Mouse (Mus musculus) gastrocnemius, postnatal 10 days (tissue): ENCODE measurements around the gene Dynlt1a. TPM values are rescaled to one million over a fixed set of nuclear protein-coding genes. Genes with fewer than 3 reads are reported as not detected.
A peak's percentile ranks its signal among the peaks of the same experiment; 100 is the strongest.
"Not testable (repeated sequence)": the region's sequence is repeated elsewhere in the genome, so short reads cannot be mapped to it uniquely, and the experiment has no call there.

Experiments
- DNase-seq: peaks from one replicate; pipeline ENCODE4 v3.0.0; 2021; ENCODE audit warnings: mixed read lengths
- long read RNA-seq, 2 experiments: library from polyadenylated mRNA; stranded (forward); transcript quantifications; one replicate each; pipeline ENCODE4 v2.0.0; 2021
- total RNA-seq, 2 experiments: library from RNA; stranded (reverse); gene quantifications; 2 replicates each; pipeline ENCODE4 v1.2.3; 2021

The Dynlt1a gene
- 1 to 10 TPM; 2.1 to 2.3 TPM for total RNA-seq
- long read RNA-seq, experiment 1, partial matches to known transcripts: 0 of 6 reads
- long read RNA-seq, experiment 1, other reads (novel, unspliced or antisense): 3 of 6 reads
- long read RNA-seq, experiment 2, partial matches to known transcripts: 1 of 7 reads
- long read RNA-seq, experiment 2, other reads (novel, unspliced or antisense): 6 of 7 reads

DNA sequence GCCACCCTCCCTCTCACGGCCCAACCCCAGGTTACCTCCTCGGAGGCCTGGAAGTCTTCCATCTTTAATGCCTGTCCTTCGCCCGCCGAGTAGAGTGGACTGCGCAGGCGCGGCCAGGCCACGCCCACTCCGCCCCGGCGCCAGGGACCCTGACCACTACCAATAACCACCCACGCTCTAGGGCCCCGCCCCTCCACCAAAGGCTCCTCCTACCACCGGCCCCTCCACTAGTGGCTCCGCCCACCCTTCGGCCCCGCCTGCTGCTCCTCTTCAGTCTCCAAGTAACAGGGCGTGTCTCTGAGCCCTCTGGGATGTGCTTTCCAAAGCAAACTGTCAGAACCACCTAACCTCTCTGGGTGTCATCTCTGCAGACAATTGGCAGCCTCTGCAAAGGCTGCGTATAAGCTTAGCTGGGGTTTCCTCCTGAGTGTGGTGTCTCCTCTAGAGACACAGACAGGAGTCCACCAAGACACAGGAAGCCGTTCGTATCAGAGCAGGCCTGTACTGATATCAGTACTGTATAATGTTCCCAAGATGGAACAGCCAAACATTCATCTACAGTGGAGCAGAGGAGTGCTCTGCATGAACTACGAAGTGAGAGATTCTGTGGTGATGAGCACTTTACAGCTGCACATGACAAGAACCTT lies at the start of gene Dynlt1a:
Gene Dynlt1a (minus strand): TSS at position 162 of the 647 bp plus-strand sequence.
- DNase-seq: peak; percentile 99

DNA sequence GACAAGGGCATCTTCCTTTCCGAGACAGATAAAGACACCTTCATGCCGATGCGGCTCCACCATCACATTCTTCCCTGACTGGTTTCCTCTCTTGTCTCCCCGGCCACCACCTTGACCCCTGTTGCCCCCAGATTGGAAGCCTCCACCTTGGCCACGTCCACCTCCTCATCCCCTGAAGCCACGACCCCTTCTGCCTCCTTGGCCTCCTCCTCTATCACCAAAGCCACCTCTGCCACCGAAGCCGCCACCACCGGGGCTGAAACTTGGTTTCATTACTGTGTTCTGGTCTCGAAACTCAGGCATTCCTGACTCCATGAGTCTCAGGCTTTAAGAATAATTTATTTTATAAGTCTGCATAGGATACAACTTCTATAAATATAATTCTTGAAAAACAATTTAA lies 38.0 kb upstream of the Dynlt1a start:
- DNase-seq: peak; percentile 4

DNA sequence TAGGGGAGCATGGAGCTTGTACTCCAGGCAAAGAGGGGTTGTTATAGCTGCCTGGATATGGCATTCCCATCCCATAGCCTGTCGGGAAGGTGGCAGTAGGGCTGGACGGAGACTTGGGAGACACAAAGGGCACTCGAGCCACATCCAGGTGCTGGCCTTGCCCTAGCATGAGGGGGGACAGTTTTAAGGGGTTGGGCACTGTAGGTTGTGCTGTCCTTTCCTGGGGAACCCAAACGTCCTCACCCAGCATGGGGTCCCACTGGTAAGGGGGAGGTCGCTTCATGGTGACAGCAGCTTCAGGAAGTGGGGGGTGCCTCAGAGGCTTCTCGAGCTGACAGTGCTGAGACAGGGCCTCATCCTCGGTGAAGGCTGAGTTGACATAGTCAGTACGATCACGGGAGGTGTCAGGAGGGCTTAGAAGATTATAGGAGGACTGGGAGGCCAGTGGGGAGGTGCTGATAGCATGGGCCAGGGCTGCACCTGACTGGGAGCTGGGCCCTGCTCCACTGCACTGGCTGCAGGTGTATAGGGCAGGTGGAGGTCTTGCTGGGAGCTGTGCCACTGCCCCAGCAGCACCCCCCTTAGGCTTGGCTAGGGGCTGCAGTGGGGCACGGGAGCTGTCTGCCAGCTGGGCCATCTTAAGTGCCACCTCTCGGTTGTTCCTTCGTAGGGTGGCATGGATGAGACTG lies 25.4 kb upstream of the Dynlt1a start:
- DNase-seq: not testable (repeated sequence)

DNA sequence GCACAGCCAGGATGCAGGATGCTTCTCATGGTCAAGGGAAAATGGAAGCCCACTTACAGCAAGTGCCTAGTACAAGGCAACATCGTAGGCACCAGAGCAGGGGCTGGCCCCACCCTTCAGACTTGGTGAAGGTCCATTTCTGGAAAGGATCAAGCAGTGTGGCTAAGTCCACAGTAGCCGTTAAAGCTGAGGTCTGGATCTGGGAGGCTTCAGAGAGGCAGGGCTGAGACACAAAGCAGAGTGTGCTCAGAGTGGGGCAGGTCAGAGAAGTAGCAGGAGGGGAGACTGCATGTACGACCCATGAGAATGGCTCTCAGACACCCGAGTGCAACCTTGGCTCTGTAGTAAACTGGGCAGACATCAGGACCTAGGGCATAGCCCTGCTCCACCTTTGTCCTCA lies 11.7 kb upstream of the Dynlt1a start:
- DNase-seq: not testable (repeated sequence)

- not testable (repeated sequence) for DNase-seq
These were observed 10.3 kb upstream of the Dynlt1a start for GRCm38 (mm10) chr17:6327554-6327953.

DNA sequence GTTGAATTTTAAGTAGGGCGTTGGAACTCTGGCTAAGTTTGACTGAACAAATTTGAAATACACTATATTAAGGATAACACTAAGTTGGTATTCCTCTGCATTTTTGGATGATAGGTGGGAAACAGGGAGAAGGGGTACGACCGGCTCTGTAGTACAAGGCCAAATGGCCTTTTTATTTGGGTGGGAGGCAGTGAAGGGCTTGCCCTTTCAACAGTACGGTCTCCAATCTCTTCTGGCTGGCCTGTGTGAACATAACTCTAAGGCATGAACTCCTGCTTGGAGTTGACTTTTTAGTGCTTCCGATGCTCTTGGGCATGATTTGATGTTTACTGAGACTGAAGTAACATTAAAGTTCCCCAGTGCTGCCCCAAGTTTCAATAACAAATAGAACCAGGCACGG lies 8.2 kb upstream of the Dynlt1a start:
- DNase-seq: not testable (repeated sequence)

GRCm38 (mm10) chr17:6325021-6325420 lies 7.7 kb upstream of the Dynlt1a start:
- not testable (repeated sequence) for DNase-seq

DNA sequence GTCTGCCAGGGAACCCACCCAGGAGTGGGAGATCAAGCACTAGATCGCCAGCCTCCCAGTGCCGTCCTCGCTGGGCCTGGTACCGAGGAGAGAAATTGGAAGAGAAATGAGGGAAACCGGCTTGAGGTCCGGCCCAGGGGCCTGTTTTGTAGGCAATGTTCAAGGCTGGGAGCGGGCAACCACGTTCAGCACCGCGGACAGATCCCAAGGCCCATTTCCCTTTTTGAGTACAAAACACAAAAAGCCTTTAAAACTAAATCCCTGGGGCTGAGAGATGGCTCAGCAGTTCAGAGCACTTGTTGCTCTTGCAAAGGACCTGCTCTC lies 4.4 kb upstream of the Dynlt1a start:
- DNase-seq: not testable (repeated sequence)

- DNase-seq: not testable (repeated sequence)
These were observed 3.9 kb upstream of the Dynlt1a start for GRCm38 (mm10) chr17:6321081-6321777.

- peak; percentile 52 for DNase-seq
These were observed 747 bp downstream of the Dynlt1a start for GRCm38 (mm10) chr17:6316379-6317126.

GRCm38 (mm10) chr17:6315706-6316105 lies 1.6 kb downstream of the Dynlt1a start:
- DNase-seq: not testable (repeated sequence)

DNA sequence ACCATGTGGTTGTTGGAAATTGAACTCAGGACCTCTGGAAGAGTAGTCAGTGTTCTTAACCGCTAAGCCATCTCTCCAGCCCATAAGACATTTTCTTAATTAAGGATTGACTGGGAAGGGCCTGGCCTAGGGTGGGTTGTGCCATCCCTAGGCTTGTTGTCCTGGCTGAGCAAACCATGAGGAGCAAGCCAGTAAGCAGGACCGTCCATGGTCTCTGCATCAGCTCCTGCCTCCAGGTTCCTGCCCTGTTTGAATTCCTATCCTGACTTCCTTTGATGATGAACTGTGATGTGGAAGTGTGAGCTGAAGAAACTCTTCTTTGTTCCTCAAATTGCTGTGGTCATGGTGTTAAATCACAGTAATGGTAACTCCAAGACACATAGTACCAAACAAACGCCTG lies 2.8 kb downstream of the Dynlt1a start:
- not testable (repeated sequence) for DNase-seq

GRCm38 (mm10) chr17:6312755-6313154 lies 4.5 kb downstream of the Dynlt1a start:
- DNase-seq: not testable (repeated sequence)

- DNase-seq: not testable (repeated sequence)
These were observed 5.6 kb downstream of the Dynlt1a start for GRCm38 (mm10) chr17:6311716-6312115.

GRCm38 (mm10) chr17:6306503-6306902 lies 10.8 kb downstream of the Dynlt1a start:
- not testable (repeated sequence) for DNase-seq

- DNase-seq: not testable (repeated sequence)
These were observed 11.5 kb downstream of the Dynlt1a start for GRCm38 (mm10) chr17:6305656-6306270.

DNA sequence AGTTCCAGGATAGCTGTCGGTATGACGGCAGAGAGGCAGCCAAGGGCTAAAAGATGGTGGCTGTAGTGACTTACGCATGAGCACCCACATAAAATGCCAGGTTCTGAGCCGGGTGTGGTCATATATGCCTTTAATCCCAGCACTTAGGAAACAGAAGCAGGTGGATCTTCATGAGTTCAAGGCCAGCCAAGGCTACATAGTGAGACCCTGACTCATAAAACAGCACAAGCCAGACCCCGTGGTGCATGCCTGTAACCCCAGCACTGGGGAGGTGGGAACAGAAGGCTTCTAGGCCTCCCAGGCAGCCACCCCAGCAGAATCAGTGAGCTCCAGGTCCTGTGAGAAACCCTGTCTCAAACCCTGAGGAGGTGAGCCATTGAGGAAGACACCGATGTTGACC lies 12.4 kb downstream of the Dynlt1a start:
- DNase-seq: not testable (repeated sequence)

DNA sequence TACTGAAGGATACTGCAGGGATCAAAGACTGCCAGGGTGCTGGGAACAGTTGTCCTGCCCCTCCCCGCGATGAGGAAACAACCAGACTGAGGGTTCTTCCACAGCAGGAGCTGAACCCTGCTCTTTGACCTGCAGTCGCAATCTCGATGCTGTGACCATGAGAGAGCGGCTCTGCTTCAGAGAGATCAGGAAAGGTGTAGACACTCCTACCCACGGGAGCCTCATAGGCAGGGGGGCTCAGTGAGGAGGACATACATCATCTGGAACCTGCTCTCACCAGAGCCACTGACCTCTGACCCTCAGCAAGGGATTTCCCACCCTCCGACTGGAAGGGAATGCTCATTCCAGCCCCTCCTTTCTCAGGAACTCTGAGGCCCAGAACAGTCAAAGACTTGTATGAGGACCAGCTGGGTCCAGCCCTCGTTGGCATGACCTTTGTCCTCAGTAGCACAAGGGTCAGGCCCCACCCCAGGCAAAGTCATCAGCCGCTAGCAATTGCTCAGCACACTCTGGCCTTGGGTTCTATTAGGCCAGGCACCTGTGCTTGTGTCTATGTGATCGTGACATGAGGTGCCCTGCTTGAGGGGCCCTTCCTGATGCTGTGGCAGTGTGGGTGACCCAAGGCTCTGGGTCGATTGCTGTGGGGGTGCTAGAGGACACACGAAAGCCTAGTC lies 17.0 kb downstream of the Dynlt1a start:
- DNase-seq: not testable (repeated sequence)

DNA sequence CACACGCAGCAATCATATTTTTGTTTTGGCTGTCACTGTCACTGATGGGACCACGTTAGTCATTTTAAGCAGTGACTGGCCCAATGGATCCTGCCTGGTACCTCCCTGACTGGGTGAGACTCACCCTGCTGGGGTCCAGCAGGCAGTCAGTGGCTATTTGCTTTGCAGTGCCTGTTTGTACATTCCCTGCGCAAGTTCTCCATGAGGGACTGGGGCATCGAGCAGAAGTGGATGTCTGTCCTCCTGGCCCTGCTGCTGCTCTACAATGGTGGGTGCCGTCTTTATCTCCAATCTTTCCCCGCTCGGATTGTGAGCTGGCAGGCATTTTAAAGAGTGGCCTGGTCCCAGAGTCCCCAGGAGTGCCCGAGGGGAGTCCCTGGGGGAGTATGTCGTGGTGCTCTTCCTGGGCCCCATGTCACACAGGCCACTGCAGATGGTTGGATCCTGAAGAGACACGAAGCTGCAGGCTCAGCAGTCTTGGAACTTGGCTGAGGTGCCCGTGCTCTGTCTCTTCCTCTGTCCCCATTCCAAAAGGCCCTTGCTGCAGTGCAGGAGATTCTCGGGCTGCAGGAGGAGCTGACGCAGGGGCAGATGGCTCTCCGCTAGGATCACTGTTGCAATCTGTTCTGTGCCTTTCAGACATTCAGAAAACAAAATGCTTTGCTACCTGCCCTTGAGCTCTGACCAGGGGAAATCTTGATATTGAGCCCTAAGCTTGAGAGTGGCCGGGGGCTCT lies 20.1 kb downstream of the Dynlt1a start:
- not testable (repeated sequence) for DNase-seq

DNA sequence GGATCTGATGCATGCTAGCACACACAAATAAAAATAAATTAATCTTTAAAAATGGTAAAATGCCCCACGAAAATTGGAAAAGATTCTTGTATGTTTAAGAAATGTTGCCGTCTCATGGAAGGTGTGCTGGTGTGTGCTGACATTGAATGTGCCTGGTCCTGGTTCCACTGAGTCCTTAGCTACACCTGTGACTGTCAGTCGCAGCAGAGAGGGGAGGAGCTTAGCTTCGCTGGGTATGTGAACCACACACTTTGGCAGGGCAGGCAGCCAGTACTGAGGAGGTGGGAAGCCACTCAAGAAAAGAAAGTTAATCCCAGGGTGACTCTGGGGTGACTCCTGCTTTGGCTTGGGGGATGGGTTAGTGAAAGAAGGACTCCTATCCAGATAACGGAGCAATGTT lies 23.4 kb downstream of the Dynlt1a start:
- not testable (repeated sequence) for DNase-seq
